Mouse (Mus musculus): ENCODE measurements at regions not wholly inside any gene's neighbourhood (a gene's known extent, or its start where the extent isn't known, plus 50 kb on each side); places are given as distances from the start of the nearest gene placed in this dataset.

GRCm38 (mm10) chr2:123486681-123487080 lies 603.1 kb upstream of the Sema6d start:
- DNase-seq = no peak

- no peak for DNase-seq
Measured at GRCm38 (mm10) chr2:123506162-123506561, 583.6 kb upstream of the Sema6d start.

GRCm38 (mm10) chr2:123507095-123507494 lies 582.7 kb upstream of the Sema6d start:
- no peak for DNase-seq

- DNase-seq = no peak
Measured at GRCm38 (mm10) chr2:123528915-123529314, 560.9 kb upstream of the Sema6d start.

GRCm38 (mm10) chr2:123532946-123533791 lies 556.6 kb upstream of the Sema6d start:
- no peak for DNase-seq

GRCm38 (mm10) chr2:123551249-123551850 lies 538.4 kb upstream of the Sema6d start:
- peak; percentile 42 for DNase-seq

GRCm38 (mm10) chr2:123558123-123558650 lies 531.6 kb upstream of the Sema6d start:
- DNase-seq = no peak

Data from adrenal gland, adult 2 months (tissue).